Mouse (Mus musculus) liver, embryonic 18 days (tissue): ENCODE measurements around the gene Mkrn2. TPM values are rescaled to one million over a fixed set of nuclear protein-coding genes. Genes with fewer than 3 reads are reported as not detected.

Source experiments
- polyA plus RNA-seq: library from polyadenylated mRNA; depleted of rRNA; stranded (reverse); fragments of >200 nt; gene quantifications from 2 replicates; pipeline ENCODE4 v1.2.3, GENCODE M21; 2012; rRNA removed

The Mkrn2 gene
- polyA plus RNA-seq = 11.6 and 15.1 TPM in 2 replicates

DNA sequence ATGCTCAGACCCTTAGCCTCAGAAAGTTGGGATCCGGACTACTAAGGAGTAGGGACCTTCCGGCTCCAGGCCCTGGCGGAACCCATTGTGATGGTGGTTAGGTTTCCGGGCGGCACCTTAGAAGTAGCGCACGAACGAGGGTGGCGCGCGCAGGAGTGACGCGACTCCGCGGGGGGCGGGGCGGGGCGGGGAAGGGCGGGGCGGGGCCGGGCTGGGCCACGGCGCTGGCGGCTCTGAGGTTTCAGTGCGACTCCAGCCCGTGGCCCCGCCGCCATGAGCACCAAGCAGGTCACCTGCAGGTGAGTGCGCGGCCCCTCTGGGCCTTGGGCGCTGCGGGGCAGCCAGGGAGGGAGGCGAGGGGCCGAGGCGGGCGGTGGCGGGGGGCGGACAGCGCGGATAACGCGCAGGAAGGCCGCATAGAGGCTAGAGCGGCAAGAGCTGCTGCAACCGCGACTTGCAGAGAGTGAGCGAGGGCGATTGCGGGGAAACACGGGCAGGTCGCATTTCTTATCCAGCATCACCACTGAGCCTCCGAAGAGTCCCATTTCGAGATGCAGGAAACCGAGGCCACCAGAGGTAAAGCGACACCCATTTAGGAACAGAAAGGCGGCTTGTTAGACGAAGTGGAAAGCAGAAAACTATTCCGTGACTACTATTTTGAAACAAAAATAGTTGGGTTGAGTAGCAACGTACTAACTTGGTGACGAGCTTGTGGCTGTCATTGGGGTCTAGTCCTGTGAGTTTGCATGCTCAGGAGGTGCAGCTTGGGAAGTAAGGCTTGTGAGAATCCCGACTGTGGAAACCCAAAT lies at the start of gene Mkrn2:
Gene Mkrn2, plus strand, starts transcription at position 188 of the 809 bp plus-strand sequence.

GRCm38 (mm10) chr6:115592458-115592857 lies 9.2 kb upstream of the Mkrn2 start, which contains the start of gene Mkrn2os:
TSS of gene Mkrn2os (minus strand) at chr6:115592576.

Other genes starting within 250 kb of the Mkrn2 start
- 2.1 and 2.3 TPM in 2 replicates for gene Pparg, start 241.0 kb upstream of the Mkrn2 start, polyA plus RNA-seq
- gene Tsen2, start 57.2 kb upstream of the Mkrn2 start, polyA plus RNA-seq = 4.5 and 4.7 TPM in 2 replicates
- gene Mkrn2os, start 9.3 kb upstream of the Mkrn2 start, polyA plus RNA-seq = 21.7 and 29.0 TPM in 2 replicates
- gene Raf1, start 74.7 kb downstream of the Mkrn2 start, polyA plus RNA-seq = 58.9 and 66.0 TPM in 2 replicates
- gene Tmem40, start 160.5 kb downstream of the Mkrn2 start, polyA plus RNA-seq = 23.6 and 25.5 TPM in 2 replicates
- 1.2 and 1.4 TPM in 2 replicates for gene Cand2, start 172.6 kb downstream of the Mkrn2 start, polyA plus RNA-seq
- gene Rpl32, start 206.8 kb downstream of the Mkrn2 start, polyA plus RNA-seq = 1,768 and 1,872 TPM in 2 replicates
- 0.12 and 0.13 TPM in 2 replicates for gene Efcab12, start 236.5 kb downstream of the Mkrn2 start, polyA plus RNA-seq